Mouse (Mus musculus) heart, embryonic 12.5 days (tissue): Measurements from ENCODE around the gene C130074G19Rik. TPM values are rescaled to one million over a fixed set of nuclear protein-coding genes. Genes with fewer than 3 reads are reported as not detected.
A peak's percentile ranks its signal among the peaks of the same experiment; 100 is the strongest.

Experiments used
- ATAC-seq: fragments of 200-750 bp; cut with Nextera tagmentation; 2 replicates; pipeline ENCODE4 v1.8.0; 2017; ENCODE audit warnings: moderate TSS enrichment, moderate library complexity; ENCODE audit not compliant: insufficient number of reproducible peaks, low FRiP score
- H3K27ac ChIP-seq: fragments of 300-500 bp; sonication (generic); 2 replicates; pipeline ENCODE4 v1.5.1; 2016; ENCODE audit warnings: mild to moderate bottlenecking, moderate library complexity; ENCODE audit not compliant: poor library complexity, severe bottlenecking
- H3K27me3 ChIP-seq: fragments of 300-500 bp; sonication (generic); replicated peaks from 2 replicates; pipeline ENCODE4 v1.6.1; 2016; ENCODE audit warnings: mild to moderate bottlenecking, moderate library complexity
- H3K36me3 ChIP-seq: fragments of 300-500 bp; sonication (generic); 2 replicates; pipeline ENCODE4 v1.6.1; 2016; ENCODE audit warnings: mild to moderate bottlenecking, moderate library complexity
- H3K4me1 ChIP-seq: fragments of 300-500 bp; sonication (generic); replicated peaks from 2 replicates; pipeline ENCODE4 v1.6.1; 2016; ENCODE audit warnings: mild to moderate bottlenecking
- H3K4me2 ChIP-seq: fragments of 300-500 bp; sonication (generic); 2 replicates; pipeline ENCODE4 v1.6.1; 2016; ENCODE audit warnings: mild to moderate bottlenecking, moderate library complexity
- H3K4me3 ChIP-seq: fragments of 300-500 bp; sonication (generic); 2 replicates; pipeline ENCODE4 v1.5.1; 2016; ENCODE audit warnings: mild to moderate bottlenecking
- H3K9ac ChIP-seq: fragments of 300-500 bp; sonication (generic); 2 replicates; pipeline ENCODE4 v1.6.1; 2016; ENCODE audit warnings: mild to moderate bottlenecking, moderate library complexity
- H3K9me3 ChIP-seq: fragments of 300-500 bp; sonication (generic); replicated peaks from 2 replicates; pipeline ENCODE4 v1.6.1; 2016; ENCODE audit warnings: mild to moderate bottlenecking, moderate library complexity
- WGBS: fragments of 180-500 bp; shearing (Covaris S2); methylation state at CpG from one replicate; pipeline ENCODE4 v1.1.7; 2016; 5-methylcytosine and 5-hydroxymethylcytosine counted together
- microRNA counts: library from miRNA; unstranded; fragments of <30 nt; microRNA quantifications from one replicate; lab custom pipeline; 2017
- microRNA-seq: library from miRNA; unstranded; fragments of <30 nt; microRNA quantifications from one replicate; pipeline ENCODE4, GENCODE M21; 2017
- polyA plus RNA-seq: library from polyadenylated mRNA; unstranded; fragments of >200 nt; fragmentation: Nextera tagmentation; extraction: Ambion mirVana; gene quantifications from 2 replicates; pipeline ENCODE4 v1.2.1, GENCODE M21; 2016

The C130074G19Rik gene
- polyA plus RNA-seq, 1 experiment from 2014 or later, result 0.51 TPM

- ATAC-seq, result no peak
- 82% methylated on average over 4 of the region's 4 CpGs for WGBS
- H3K4me2 ChIP-seq, result no peak overlapping the region
- H3K9ac ChIP-seq, result no peak overlapping the region
- no peak overlapping the region for H3K27ac ChIP-seq
- no peak overlapping the region for H3K4me3 ChIP-seq
- H3K27me3 ChIP-seq, result no peaks in the 10 kb centered on the region
- H3K36me3 ChIP-seq, result peaks cover 56% of the 10 kb centered on the region
- no peaks in the 10 kb centered on the region for H3K9me3 ChIP-seq
- H3K4me1 ChIP-seq, result peaks cover 12% of the 10 kb centered on the region; the same call in 1 of the 2 replicates
Observed at GRCm38 (mm10) chr1:184837649-184838048, 45.4 kb downstream of the C130074G19Rik start.

GRCm38 (mm10) chr1:184836350-184836749 is 46.7 kb downstream of the C130074G19Rik start:
- 75% methylated on average over 5 of the region's 5 CpGs for WGBS
- H3K4me2 ChIP-seq, result no peak overlapping the region
- no peaks in the 10 kb centered on the region for H3K27me3 ChIP-seq
- ATAC-seq, result no peak
- no peaks in the 10 kb centered on the region for H3K9me3 ChIP-seq
- no peak overlapping the region for H3K4me3 ChIP-seq
- H3K36me3 ChIP-seq, result peaks cover 69% of the 10 kb centered on the region
- no peak overlapping the region for H3K27ac ChIP-seq
- peaks cover 1% of the 10 kb centered on the region; the same call in 1 of the 2 replicates for H3K4me1 ChIP-seq
- no peak overlapping the region for H3K9ac ChIP-seq

GRCm38 (mm10) chr1:184833499-184833898 is 49.5 kb downstream of the C130074G19Rik start:
- 75% methylated on average over 7 of the region's 7 CpGs for WGBS
- Histone ChIP-seq H3K4me1 (no peaks in the 10 kb centered on the region), H3K27ac (no peak overlapping the region), H3K4me3 (no peak overlapping the region), H3K27me3 (no peaks in the 10 kb centered on the region), H3K36me3 (peaks cover 71% of the 10 kb centered on the region), H3K4me2 (no peak overlapping the region), H3K9ac (no peak overlapping the region), H3K9me3 (no peaks in the 10 kb centered on the region)
- no peak for ATAC-seq

- no peak overlapping the region for H3K27ac ChIP-seq
- ATAC-seq, result no peak
- no peaks in the 10 kb centered on the region for H3K9me3 ChIP-seq
- peaks cover 3% of the 10 kb centered on the region for H3K4me1 ChIP-seq
- no peak overlapping the region for H3K9ac ChIP-seq
- no peak overlapping the region for H3K4me2 ChIP-seq
- no peak overlapping the region for H3K4me3 ChIP-seq
- H3K36me3 ChIP-seq, result peaks cover 69% of the 10 kb centered on the region
- no peaks in the 10 kb centered on the region for H3K27me3 ChIP-seq
- 81% methylated on average over 10 of the region's 10 CpGs for WGBS
Observed at GRCm38 (mm10) chr1:184832211-184832610, 50.8 kb downstream of the C130074G19Rik start.

GRCm38 (mm10) chr1:184829897-184830296 is 53.1 kb downstream of the C130074G19Rik start:
- Histone ChIP-seq H3K4me1 (peaks cover 7% of the 10 kb centered on the region), H3K9me3 (no peaks in the 10 kb centered on the region), H3K27ac (no peak overlapping the region), H3K27me3 (no peaks in the 10 kb centered on the region), H3K36me3 (peaks cover 48% of the 10 kb centered on the region), H3K4me3 (no peak overlapping the region), H3K4me2 (no peak overlapping the region), H3K9ac (no peak overlapping the region)
- ATAC-seq, result no peak
- 85% methylated on average over 8 of the region's 8 CpGs for WGBS

- ATAC-seq, result no peak
- Histone ChIP-seq H3K36me3 (peaks cover 30% of the 10 kb centered on the region), H3K27me3 (no peaks in the 10 kb centered on the region), H3K4me2 (peak overlapping the region; percentile 67), H3K4me3 (peak overlapping the region; percentile 34), H3K27ac (no peak overlapping the region), H3K4me1 (peaks cover 10% of the 10 kb centered on the region), H3K9me3 (no peaks in the 10 kb centered on the region), H3K9ac (peak overlapping the region; percentile 45; the same call in 1 of the 2 replicates)
- 29% methylated on average over 23 of the region's 23 CpGs for WGBS
Observed at GRCm38 (mm10) chr1:184827175-184827701, 55.8 kb downstream of the C130074G19Rik start.

GRCm38 (mm10) chr1:184825093-184825492 is 57.9 kb downstream of the C130074G19Rik start:
- WGBS, result 25% methylated on average over 11 of the region's 11 CpGs
- no peak overlapping the region for H3K27ac ChIP-seq
- H3K4me3 ChIP-seq, result no peak overlapping the region

GRCm38 (mm10) chr1:184824439-184824851 is 58.6 kb downstream of the C130074G19Rik start:
- H3K9ac ChIP-seq, result no peak overlapping the region
- peaks cover 10% of the 10 kb centered on the region for H3K4me1 ChIP-seq
- WGBS, result 5% methylated on average over 12 of the region's 12 CpGs
- peak; percentile 83 for ATAC-seq
- H3K4me3 ChIP-seq, result no peak overlapping the region
- H3K9me3 ChIP-seq, result no peaks in the 10 kb centered on the region
- H3K27me3 ChIP-seq, result no peaks in the 10 kb centered on the region
- peak overlapping the region; percentile 37 for H3K4me2 ChIP-seq
- peaks cover 14% of the 10 kb centered on the region for H3K36me3 ChIP-seq
- no peak overlapping the region for H3K27ac ChIP-seq

More at GRCm38 (mm10) chr1:184825093-184825492, 57.9 kb downstream of the C130074G19Rik start:
- H3K9ac ChIP-seq, result no peak overlapping the region
- no peaks in the 10 kb centered on the region for H3K27me3 ChIP-seq
- H3K36me3 ChIP-seq, result peaks cover 17% of the 10 kb centered on the region
- peak overlapping the region; percentile 37 for H3K4me2 ChIP-seq
- peaks cover 10% of the 10 kb centered on the region for H3K4me1 ChIP-seq
- H3K9me3 ChIP-seq, result no peaks in the 10 kb centered on the region
- no peak for ATAC-seq

- Histone ChIP-seq H3K27ac (no peak overlapping the region), H3K4me3 (no peak overlapping the region), H3K4me2 (peak overlapping the region; percentile 54), H3K36me3 (peaks cover 27% of the 10 kb centered on the region), H3K9ac (no peak overlapping the region), H3K4me1 (peaks cover 10% of the 10 kb centered on the region), H3K27me3 (no peaks in the 10 kb centered on the region), H3K9me3 (no peaks in the 10 kb centered on the region)
- 22% methylated on average over 11 of the region's 11 CpGs for WGBS
- ATAC-seq, result no peak
Observed at GRCm38 (mm10) chr1:184822678-184823077, 60.3 kb downstream of the C130074G19Rik start.

MicroRNAs encoded within 50 kb of the gene (microRNA counts, 519-probe panel; counts per million panel counts)
- not detected for microRNA mmu-miR-1981 (lab: Ali Mortazavi, UCI)

Small RNA genes within 50 kb of the gene (microRNA-seq; reads per million reads assigned to microRNA genes)
- 159 reads per million, percentile 59 among the genes with 10 or more reads in this experiment for gene Mir1981

Other genes with a start within 250 kb of the C130074G19Rik start
- 8.7 and 8.8 TPM in 2 replicates for gene Hlx, start 150.6 kb downstream of the C130074G19Rik start, polyA plus RNA-seq
- gene Marc1, start 71.9 kb downstream of the C130074G19Rik start, polyA plus RNA-seq, result 0.14 and 0.24 TPM in 2 replicates
- 92.5 and 95.8 TPM in 2 replicates for gene Marc2, start 36.8 kb downstream of the C130074G19Rik start, polyA plus RNA-seq
- gene Mark1, start 116.4 kb upstream of the C130074G19Rik start, polyA plus RNA-seq, result 2.1 and 2.2 TPM in 2 replicates